Mouse (Mus musculus): Measurements from ENCODE around the gene Inhba.

Inhba gene

GRCm38 (mm10) chr13:16021181-16021580 is 9.5 kb downstream of the Inhba start:
- in situ Hi-C loops (cut with MboI; ENCODE audit: unreplicated experiment in 2 of 2) = loop anchor here (5.0 to 25.0 kb wide), 4 partner anchors 1016 to 1816 kb away; no protein-coding TSS in a partner anchor

GRCm38 (mm10) chr13:16021849-16022248 is 10.2 kb downstream of the Inhba start:
- in situ Hi-C loops (cut with MboI; ENCODE audit: unreplicated experiment in 2 of 2) = loop anchor here (5.0 to 25.0 kb wide), 4 partner anchors 1015 to 1815 kb away; no protein-coding TSS in a partner anchor

DNA sequence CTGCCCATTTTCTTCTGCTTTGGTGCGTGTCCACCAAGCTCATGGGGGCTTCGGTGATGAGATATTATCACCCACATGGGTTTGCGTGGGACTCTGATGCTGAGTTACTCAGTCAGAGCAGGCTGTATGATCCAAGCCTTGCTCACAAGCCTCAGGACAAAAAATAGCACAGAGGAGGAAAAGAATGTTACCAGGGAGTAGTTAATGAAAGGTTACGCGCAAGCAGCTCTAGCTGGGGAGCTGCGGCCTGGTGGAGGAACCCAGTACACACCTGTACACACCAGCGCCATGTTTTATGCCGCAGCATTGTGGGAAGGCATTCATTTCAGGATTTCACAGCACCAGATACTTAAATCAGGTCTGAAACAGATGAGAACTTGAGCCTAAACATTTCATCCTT is 10.9 kb downstream of the Inhba start:
- in situ Hi-C loops (cut with MboI; ENCODE audit: unreplicated experiment in 2 of 2) = loop anchor here (5.0 to 25.0 kb wide), 4 partner anchors 1015 to 1815 kb away; no protein-coding TSS in a partner anchor

DNA sequence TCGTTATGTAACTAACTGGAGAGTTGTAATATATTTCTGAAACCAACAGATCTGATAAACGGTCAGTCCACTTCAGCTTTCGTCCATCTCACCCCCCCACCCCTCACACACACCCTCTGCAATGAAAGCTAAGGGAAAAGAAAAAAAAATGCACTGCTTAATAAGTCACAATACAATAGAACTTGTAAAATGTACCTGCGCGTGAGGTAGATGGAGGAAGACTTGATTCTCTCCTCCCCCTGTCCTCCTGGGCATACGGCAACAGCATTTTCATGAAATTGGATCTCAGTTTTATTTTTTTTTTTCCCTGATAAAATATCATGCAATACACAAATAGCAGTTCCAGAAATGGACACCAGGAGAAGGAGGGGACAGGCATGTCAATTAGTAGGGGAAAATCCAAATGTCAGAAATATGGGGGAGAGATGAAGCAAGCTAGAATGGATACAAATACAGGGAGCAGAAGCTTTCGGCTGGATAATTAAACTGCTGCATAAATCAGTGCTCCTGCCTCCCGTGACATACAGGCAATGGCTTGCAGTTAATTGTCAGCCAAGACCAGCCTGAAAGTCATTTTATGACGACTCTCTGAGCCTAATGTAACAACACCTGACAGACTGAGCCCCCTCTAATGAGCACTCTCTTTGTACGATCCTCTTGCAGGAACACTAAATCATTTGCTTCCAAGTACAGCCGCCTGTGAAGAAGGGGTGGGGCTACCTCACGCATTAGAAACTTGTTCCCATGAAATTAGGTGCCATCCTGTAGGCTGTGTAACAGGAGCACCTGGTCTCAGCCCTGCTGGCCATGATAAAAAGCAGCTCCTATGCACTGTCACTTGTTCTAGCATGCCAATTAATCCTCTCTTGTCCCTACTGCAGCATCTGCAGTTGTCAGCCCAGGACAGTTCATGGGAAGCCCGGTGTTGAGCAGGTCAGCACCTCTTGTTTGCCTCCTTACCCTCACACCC is 11.7 kb downstream of the Inhba start:
- in situ Hi-C loops (cut with MboI; ENCODE audit: unreplicated experiment in 2 of 2) = loop anchor here (5.0 to 25.0 kb wide), 4 partner anchors 1014 to 1814 kb away; no protein-coding TSS in a partner anchor

- in situ Hi-C loops (cut with MboI; ENCODE audit: unreplicated experiment in 2 of 2) = no loop called here
Observed at GRCm38 (mm10) chr13:16030557-16031057, 19.0 kb downstream of the Inhba start.

DNA sequence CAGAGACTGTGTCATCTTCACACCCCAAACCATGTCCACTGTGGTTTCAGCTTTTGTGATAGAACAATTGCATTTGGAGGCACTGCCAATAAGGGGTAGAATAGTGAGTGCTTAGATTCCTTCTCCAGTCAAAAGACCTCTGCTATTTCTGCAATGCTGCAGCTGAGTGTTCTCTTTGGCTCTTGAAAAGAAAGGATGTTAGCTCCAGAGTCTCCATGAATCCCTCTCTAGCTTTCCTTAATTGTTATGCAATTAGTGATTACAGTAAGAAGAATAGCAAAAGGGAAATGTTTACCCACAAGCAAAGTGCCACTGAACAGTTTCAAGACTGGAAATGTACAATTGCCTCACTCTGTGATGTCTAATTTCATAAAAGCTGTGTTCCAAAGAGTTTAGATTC is 20.8 kb downstream of the Inhba start:
- in situ Hi-C loops (cut with MboI; ENCODE audit: unreplicated experiment in 2 of 2) = no loop called here

DNA sequence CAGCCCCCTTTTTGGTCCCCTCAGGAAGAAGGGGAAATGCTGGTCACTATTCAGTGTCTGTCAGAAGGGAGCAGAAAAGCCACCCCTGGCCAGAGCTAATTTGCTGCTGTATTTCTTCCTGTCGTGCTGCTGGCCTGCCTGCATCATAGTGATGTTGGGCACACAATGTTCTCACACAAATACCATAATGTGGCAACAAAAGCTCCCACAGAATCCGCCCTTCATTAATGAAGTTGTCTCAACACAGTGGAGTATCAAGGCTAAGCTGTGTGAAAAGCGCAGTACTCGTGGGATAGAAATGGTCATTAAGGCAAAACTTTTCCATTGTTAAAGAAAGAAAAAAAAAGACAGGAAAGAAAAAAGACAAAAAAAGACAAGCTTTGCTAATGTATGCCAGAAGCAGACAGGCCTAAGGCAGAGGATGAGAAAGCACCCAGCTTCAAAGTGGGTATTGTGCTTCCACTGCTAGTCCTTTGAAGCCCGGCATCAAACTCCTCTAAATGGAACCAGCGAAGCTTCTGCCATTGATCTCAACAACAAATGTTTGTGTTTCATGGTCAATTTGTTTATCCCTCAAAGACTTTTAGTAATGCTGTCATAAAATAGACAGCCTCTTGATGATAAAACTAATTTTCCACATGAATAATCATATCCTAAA is 21.4 kb downstream of the Inhba start:
- in situ Hi-C loops (cut with MboI; ENCODE audit: unreplicated experiment in 2 of 2) = no loop called here

DNA sequence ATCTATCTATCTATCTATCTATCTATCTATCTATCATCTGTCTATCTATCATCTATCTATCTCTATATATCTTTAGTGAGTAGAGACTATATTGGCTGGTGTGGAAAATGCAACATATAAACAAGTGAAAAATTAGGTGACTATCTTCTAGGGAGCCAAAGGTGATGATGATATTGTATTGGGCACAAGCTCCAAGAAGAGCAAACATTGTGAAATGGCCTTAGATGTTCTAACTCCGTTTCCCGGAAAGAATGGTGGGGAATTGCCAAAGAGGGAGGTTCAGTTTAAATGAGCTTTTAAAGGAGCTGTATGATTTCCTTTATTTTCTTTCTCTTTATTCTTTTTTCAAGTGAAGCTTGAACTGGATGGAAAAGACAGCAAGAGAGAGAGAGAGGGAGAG is 57.4 kb downstream of the Inhba start:
- in situ Hi-C loops (cut with MboI; ENCODE audit: unreplicated experiment in 2 of 2) = no loop called here

GRCm38 (mm10) chr13:16077276-16077675 is 65.6 kb downstream of the Inhba start:
- in situ Hi-C loops (cut with MboI; ENCODE audit: unreplicated experiment in 2 of 2) = no loop called here

DNA sequence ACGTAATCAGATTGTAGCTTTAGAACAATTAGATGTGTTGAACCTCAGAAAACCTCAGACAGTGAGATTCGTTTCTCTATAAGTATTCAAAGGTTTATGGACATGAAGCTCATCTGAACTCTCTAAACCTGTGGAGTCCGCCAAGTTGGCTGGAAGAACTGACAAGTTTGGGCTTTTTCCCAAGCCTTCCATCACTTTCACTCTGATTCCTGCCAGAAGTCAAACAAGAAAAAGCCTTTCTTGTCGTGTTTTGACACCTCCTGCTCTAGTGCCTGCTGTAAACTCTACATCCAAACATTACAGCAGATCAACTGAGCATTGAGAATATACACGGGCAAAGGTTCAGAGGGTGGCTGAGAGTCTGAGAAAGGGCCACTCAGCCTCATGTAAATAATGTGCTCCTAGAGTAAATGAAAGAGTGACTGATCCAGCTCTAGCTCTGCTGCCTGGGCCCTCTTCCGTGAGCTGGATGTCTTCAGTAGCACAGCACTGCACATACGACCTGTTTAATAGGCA is 66.6 kb downstream of the Inhba start:
- in situ Hi-C loops (cut with MboI; ENCODE audit: unreplicated experiment in 2 of 2) = no loop called here

DNA sequence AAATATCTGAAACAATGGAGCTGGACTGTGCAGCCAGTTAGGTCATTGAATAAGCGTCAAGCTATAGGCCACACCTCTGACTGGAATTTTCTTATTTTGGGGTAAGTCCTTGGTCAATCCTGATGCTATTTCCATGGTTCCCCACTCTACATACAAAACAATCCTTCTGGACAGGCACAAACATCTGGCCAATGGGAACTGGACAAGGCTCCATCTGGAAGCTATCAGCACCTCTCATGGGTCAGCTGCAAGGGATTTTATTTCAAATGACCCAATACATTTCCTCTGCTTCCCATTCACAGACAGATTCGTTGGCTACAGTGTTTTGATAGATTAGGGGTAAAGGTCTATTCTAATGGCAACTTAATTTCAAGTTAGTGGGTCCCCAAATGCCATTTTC is 68.6 kb downstream of the Inhba start:
- in situ Hi-C loops (cut with MboI; ENCODE audit: unreplicated experiment in 2 of 2) = no loop called here

Measured in v-Abl transformed pro-B cells (cell line).